Mouse (Mus musculus) intestine, embryonic 15.5 days (tissue): ENCODE data around the gene Ascc3. TPM values are rescaled to one million over a fixed set of nuclear protein-coding genes. Genes with fewer than 3 reads are reported as not detected.

Source experiments
- ATAC-seq: fragments of 200-750 bp; cut with Nextera tagmentation; 2 replicates; pipeline ENCODE4 v1.8.0; 2017; ENCODE audit warnings: moderate TSS enrichment, moderate library complexity
- H3K27ac ChIP-seq: fragments of 300-500 bp; sonication (generic); 2 replicates; pipeline ENCODE4 v1.5.1; 2015; ENCODE audit warnings: mild to moderate bottlenecking, inconsistent platforms
- H3K27me3 ChIP-seq: fragments of 300-500 bp; sonication (generic); replicated peaks from 2 replicates; pipeline ENCODE4 v1.6.1; 2015; ENCODE audit warnings: inconsistent platforms
- H3K36me3 ChIP-seq: fragments of 300-500 bp; sonication (generic); 2 replicates; pipeline ENCODE4 v1.6.1; 2015; ENCODE audit warnings: inconsistent platforms
- H3K4me1 ChIP-seq: fragments of 300-500 bp; sonication (generic); replicated peaks from 2 replicates; pipeline ENCODE4 v1.6.1; 2015; ENCODE audit warnings: inconsistent platforms
- H3K4me2 ChIP-seq: fragments of 300-500 bp; sonication (generic); replicated peaks from 2 replicates; pipeline ENCODE4 v1.6.1; 2015; ENCODE audit warnings: mild to moderate bottlenecking, inconsistent platforms
- H3K4me3 ChIP-seq: fragments of 300-500 bp; sonication (generic); replicated peaks from 2 replicates; pipeline ENCODE4 v1.5.1; 2015; ENCODE audit warnings: inconsistent platforms
- H3K9ac ChIP-seq: fragments of 300-500 bp; sonication (generic); 2 replicates; pipeline ENCODE4 v1.6.1; 2015; ENCODE audit warnings: inconsistent platforms
- H3K9me3 ChIP-seq: fragments of 300-500 bp; sonication (generic); 2 replicates; pipeline ENCODE4 v1.6.1; 2016; ENCODE audit warnings: inconsistent platforms
- WGBS: fragments of 180-500 bp; shearing (Covaris S2); methylation state at CpG from one replicate; pipeline ENCODE4 v1.1.7; 2015; 5-methylcytosine and 5-hydroxymethylcytosine counted together
- polyA plus RNA-seq: library from polyadenylated mRNA; unstranded; fragments of >200 nt; fragmentation: Nextera tagmentation; extraction: Ambion mirVana; gene quantifications from 2 replicates; pipeline ENCODE4 v1.2.1, GENCODE M21; 2015

The Ascc3 gene
- polyA plus RNA-seq, 1 experiment from 2014 or later: 23.1 TPM

GRCm38 (mm10) chr10:50690324-50690723 is 97.9 kb downstream of the Ascc3 start:
- H3K27me3 ChIP-seq: no peaks in the 10 kb centered on the region
- no peaks in the 10 kb centered on the region for H3K4me1 ChIP-seq
- no peaks in the 10 kb centered on the region for H3K9me3 ChIP-seq
- no peak overlapping the region for H3K9ac ChIP-seq
- no peak for ATAC-seq
- no peak overlapping the region for H3K27ac ChIP-seq
- no peak overlapping the region for H3K4me2 ChIP-seq
- no peak overlapping the region for H3K4me3 ChIP-seq
- H3K36me3 ChIP-seq: no peaks in the 10 kb centered on the region

GRCm38 (mm10) chr10:50698836-50699433 is 106.5 kb downstream of the Ascc3 start:
- Histone ChIP-seq H3K27ac (no peak overlapping the region), H3K27me3 (no peaks in the 10 kb centered on the region), H3K4me3 (no peak overlapping the region), H3K9ac (no peak overlapping the region), H3K4me2 (no peak overlapping the region), H3K9me3 (no peaks in the 10 kb centered on the region), H3K4me1 (no peaks in the 10 kb centered on the region), H3K36me3 (no peaks in the 10 kb centered on the region)
- 61% methylated on average over 4 of the region's 4 CpGs for WGBS
- no peak for ATAC-seq

- Histone ChIP-seq H3K4me1 (no peaks in the 10 kb centered on the region), H3K9me3 (no peaks in the 10 kb centered on the region), H3K27me3 (no peaks in the 10 kb centered on the region), H3K9ac (no peak overlapping the region), H3K4me2 (no peak overlapping the region), H3K27ac (no peak overlapping the region), H3K36me3 (no peaks in the 10 kb centered on the region), H3K4me3 (no peak overlapping the region)
- ATAC-seq: no peak
- 78% methylated on average over 2 of the region's 2 CpGs for WGBS
Measured at GRCm38 (mm10) chr10:50701736-50702135, 109.3 kb downstream of the Ascc3 start.

- Histone ChIP-seq H3K36me3 (no peaks in the 10 kb centered on the region), H3K9me3 (no peaks in the 10 kb centered on the region), H3K4me3 (no peak overlapping the region), H3K4me1 (no peaks in the 10 kb centered on the region), H3K9ac (no peak overlapping the region), H3K27me3 (no peaks in the 10 kb centered on the region), H3K4me2 (no peak overlapping the region), H3K27ac (no peak overlapping the region)
- no peak for ATAC-seq
- 61% methylated on average over 3 of the region's 3 CpGs for WGBS
Measured at GRCm38 (mm10) chr10:50702361-50702760, 109.9 kb downstream of the Ascc3 start.

GRCm38 (mm10) chr10:50704202-50704601 is 111.7 kb downstream of the Ascc3 start:
- no peaks in the 10 kb centered on the region for H3K4me1 ChIP-seq
- H3K4me3 ChIP-seq: no peak overlapping the region
- H3K9me3 ChIP-seq: no peaks in the 10 kb centered on the region
- H3K27me3 ChIP-seq: no peaks in the 10 kb centered on the region
- no peaks in the 10 kb centered on the region for H3K36me3 ChIP-seq
- no peak overlapping the region for H3K27ac ChIP-seq
- WGBS: 16% methylated on average over 6 of the region's 6 CpGs
- no peak overlapping the region for H3K9ac ChIP-seq
- no peak overlapping the region for H3K4me2 ChIP-seq
- ATAC-seq: no peak

- Histone ChIP-seq H3K27me3 (no peaks in the 10 kb centered on the region), H3K27ac (no peak overlapping the region), H3K36me3 (no peaks in the 10 kb centered on the region), H3K4me3 (no peak overlapping the region), H3K9ac (no peak overlapping the region), H3K9me3 (no peaks in the 10 kb centered on the region), H3K4me2 (no peak overlapping the region), H3K4me1 (no peaks in the 10 kb centered on the region)
- ATAC-seq: no peak
- WGBS: 86% methylated on average over 3 of the region's 3 CpGs
Measured at GRCm38 (mm10) chr10:50704898-50705297, 112.4 kb downstream of the Ascc3 start.

- Histone ChIP-seq H3K4me3 (no peak overlapping the region), H3K9me3 (no peaks in the 10 kb centered on the region), H3K36me3 (no peaks in the 10 kb centered on the region), H3K4me2 (no peak overlapping the region), H3K27ac (no peak overlapping the region), H3K9ac (no peak overlapping the region), H3K27me3 (no peaks in the 10 kb centered on the region), H3K4me1 (no peaks in the 10 kb centered on the region)
- ATAC-seq: no peak
- WGBS: 89% methylated on average over 3 of the region's 3 CpGs
Measured at GRCm38 (mm10) chr10:50711286-50711685, 118.8 kb downstream of the Ascc3 start.

GRCm38 (mm10) chr10:50711765-50712164 is 119.3 kb downstream of the Ascc3 start:
- no peaks in the 10 kb centered on the region for H3K9me3 ChIP-seq
- no peak overlapping the region for H3K4me2 ChIP-seq
- no peak overlapping the region for H3K27ac ChIP-seq
- no peak overlapping the region for H3K9ac ChIP-seq
- H3K36me3 ChIP-seq: no peaks in the 10 kb centered on the region
- H3K4me1 ChIP-seq: no peaks in the 10 kb centered on the region
- no peak overlapping the region for H3K4me3 ChIP-seq
- 84% methylated on average over 1 of the region's 1 CpGs for WGBS
- H3K27me3 ChIP-seq: no peaks in the 10 kb centered on the region
- ATAC-seq: no peak

- Histone ChIP-seq H3K4me2 (no peak overlapping the region), H3K9ac (no peak overlapping the region), H3K27me3 (no peaks in the 10 kb centered on the region), H3K4me1 (no peaks in the 10 kb centered on the region), H3K36me3 (0 out of 2 replicates have a peak, but pooled peaks cover 3% of the 10 kb centered on the region), H3K9me3 (no peaks in the 10 kb centered on the region), H3K4me3 (no peak overlapping the region), H3K27ac (no peak overlapping the region)
- ATAC-seq: no peak
Measured at GRCm38 (mm10) chr10:50733459-50733858, 141.0 kb downstream of the Ascc3 start.

- Histone ChIP-seq H3K4me3 (no peak overlapping the region), H3K9ac (no peak overlapping the region), H3K9me3 (no peaks in the 10 kb centered on the region), H3K27me3 (no peaks in the 10 kb centered on the region), H3K36me3 (no peaks in the 10 kb centered on the region), H3K4me2 (no peak overlapping the region), H3K4me1 (no peaks in the 10 kb centered on the region), H3K27ac (no peak overlapping the region)
- no peak for ATAC-seq
- WGBS: 80% methylated on average over 2 of the region's 2 CpGs
Measured at GRCm38 (mm10) chr10:50762069-50762468, 169.6 kb downstream of the Ascc3 start.

GRCm38 (mm10) chr10:50762984-50763383 is 170.5 kb downstream of the Ascc3 start:
- Histone ChIP-seq H3K4me1 (no peaks in the 10 kb centered on the region), H3K27ac (no peak overlapping the region), H3K9ac (no peak overlapping the region), H3K9me3 (no peaks in the 10 kb centered on the region), H3K27me3 (no peaks in the 10 kb centered on the region), H3K36me3 (no peaks in the 10 kb centered on the region), H3K4me2 (no peak overlapping the region), H3K4me3 (no peak overlapping the region)
- 68% methylated on average over 2 of the region's 2 CpGs for WGBS
- ATAC-seq: no peak

GRCm38 (mm10) chr10:50763457-50764310 is 171.2 kb downstream of the Ascc3 start:
- Histone ChIP-seq H3K27ac (no peak overlapping the region), H3K36me3 (no peaks in the 10 kb centered on the region), H3K9ac (no peak overlapping the region), H3K27me3 (no peaks in the 10 kb centered on the region), H3K4me2 (no peak overlapping the region), H3K4me3 (no peak overlapping the region), H3K9me3 (no peaks in the 10 kb centered on the region), H3K4me1 (no peaks in the 10 kb centered on the region)
- no peak for ATAC-seq
- WGBS: 62% methylated on average over 7 of the region's 7 CpGs

GRCm38 (mm10) chr10:50772811-50773210 is 180.3 kb downstream of the Ascc3 start:
- Histone ChIP-seq H3K4me3 (no peak overlapping the region), H3K27ac (no peak overlapping the region), H3K27me3 (no peaks in the 10 kb centered on the region), H3K36me3 (no peaks in the 10 kb centered on the region), H3K9me3 (no peaks in the 10 kb centered on the region), H3K4me1 (no peaks in the 10 kb centered on the region), H3K4me2 (no peak overlapping the region), H3K9ac (no peak overlapping the region)
- no peak for ATAC-seq
- 77% methylated on average over 2 of the region's 2 CpGs for WGBS
